Mouse (Mus musculus) liver, embryonic 14.5 days (tissue): ENCODE data around the gene 2610507B11Rik.

Experiments used
- CTCF ChIP-seq: IDR thresholded peaks from 2 replicates; pipeline ENCODE4 v1.5.1; 2016; ENCODE audit warnings: antibody characterized with exemption, low read depth, control low read depth
- EP300 ChIP-seq: IDR thresholded peaks from 2 replicates; pipeline ENCODE4 v1.6.1; 2016; ENCODE audit warnings: antibody characterized with exemption, low read depth

DNA sequence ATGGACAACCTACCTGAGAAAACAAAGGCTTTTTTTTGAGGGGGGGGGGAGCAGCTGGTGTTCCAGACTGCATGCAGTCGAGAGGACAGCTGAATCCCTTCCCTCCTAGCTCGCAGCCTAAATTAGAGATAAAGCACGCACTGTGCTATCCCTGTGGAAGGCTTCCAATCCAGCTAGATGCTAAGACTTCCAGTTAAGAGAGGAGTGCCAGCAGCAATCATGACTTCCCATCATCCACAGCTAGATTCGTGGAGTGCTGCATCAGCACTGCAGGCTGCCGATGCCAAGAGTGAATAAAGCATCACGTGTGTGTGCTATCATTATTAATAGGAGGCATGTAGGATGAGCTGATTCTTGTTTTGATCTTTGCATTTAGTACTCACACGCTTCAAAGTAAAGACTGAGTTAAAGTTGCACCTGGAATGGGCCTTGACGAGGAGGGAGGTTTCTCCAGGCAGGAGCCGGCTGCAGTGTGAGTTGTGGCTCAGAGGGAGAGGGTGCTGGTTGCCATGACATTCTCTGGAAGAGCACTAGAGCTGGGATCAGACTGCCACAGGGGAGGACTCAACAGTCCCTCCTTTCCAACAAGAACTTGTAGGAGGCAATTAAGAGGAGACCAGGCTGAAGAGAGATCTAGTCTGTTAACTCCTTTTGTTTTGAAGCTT lies 21.2 kb upstream of the 2610507B11Rik start:
- TF ChIP-seq CTCF (no peak), EP300 (no peak)
